Comparison of ENCODE assay signal across 1 mouse cellular context in genomic region chr2:118790551-118791525, GRCm38 (mm10).
TF ChIP-seq lines count a peak whose summit lies in the region.

No protein-coding gene starts in this region.

TF ChIP-seq in C2C12, 6 proteins besides CTCF, POLR2A, EP300 and RAD21:
- TF ChIP-seq USF1 (IDR thresholded peaks at IDR 0.05; ENCODE audit: low read depth), result no peak
- TF ChIP-seq MAX (IDR thresholded peaks at IDR 0.05), result no peak
- TF ChIP-seq FOSL1 (IDR thresholded peaks at IDR 0.05; ENCODE audit: insufficient read depth, low read length, poor library complexity, severe bottlenecking), result no peak
- TF ChIP-seq CEBPB (IDR thresholded peaks at IDR 0.05; ENCODE audit: low read depth), result no peak
